Mouse (Mus musculus): ENCODE measurements around the gene 1810043G02Rik. TPM values are rescaled to one million over a fixed set of nuclear protein-coding genes. Genes with fewer than 3 reads are reported as not detected.

Gene 1810043G02Rik
- 0.72 TPM for polyA plus RNA-seq (2014; fragmentation: Illumina TruSeq; extraction: RNeasy Lipid Tissue Mini Kit (QIAGEN cat#74804); ENCODE audit: low read depth, low replicate concordance)

DNA sequence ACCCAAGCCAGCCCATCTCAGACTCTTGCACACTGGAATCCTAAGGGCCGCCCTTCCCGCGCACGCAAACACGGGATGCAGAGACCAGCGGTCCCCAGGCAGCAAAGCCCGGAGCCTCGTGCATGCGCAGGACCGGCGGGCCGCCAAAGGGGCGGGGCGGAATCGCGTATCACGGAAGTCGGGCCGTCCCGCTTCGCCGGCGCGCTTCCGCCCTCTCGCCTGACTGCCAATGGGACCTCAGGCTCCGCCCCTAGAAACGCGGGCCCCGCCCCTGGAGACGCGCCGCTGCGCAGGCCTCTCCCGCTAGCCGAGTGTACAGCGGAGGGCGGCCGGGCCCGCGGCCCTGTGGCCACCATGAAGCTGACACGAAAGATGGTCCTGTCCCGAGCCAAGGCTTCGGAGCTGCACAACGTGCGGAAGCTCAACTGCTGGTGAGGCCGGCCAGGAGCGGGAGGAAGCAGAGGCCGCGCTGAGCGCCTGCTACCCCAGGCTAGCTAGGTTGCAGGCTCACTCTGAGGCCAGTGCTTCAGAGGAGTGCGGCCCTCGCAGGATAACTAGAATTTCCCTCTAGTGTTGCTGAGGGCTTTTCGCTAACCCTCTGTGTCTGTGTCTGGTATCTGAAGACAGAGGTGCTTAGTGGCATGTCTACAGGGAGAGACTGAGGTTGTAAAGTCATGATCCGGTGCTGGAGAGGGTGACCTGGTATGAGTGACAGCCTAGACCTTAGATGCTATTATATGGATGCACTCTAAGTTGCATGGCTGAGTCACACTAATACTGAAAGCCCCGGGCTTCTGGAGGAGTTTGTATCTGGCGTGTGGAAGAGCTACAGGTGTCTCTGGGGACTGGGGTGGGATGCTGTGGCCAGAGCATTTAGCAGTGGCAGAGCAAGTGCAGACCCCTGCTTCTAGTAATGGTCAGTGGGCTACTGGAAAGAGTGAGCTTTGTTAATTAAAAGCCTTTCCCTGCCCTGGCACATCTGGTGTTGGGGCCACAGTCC, at the start of gene 1810043G02Rik:
TSS of gene 1810043G02Rik (plus strand) at position 174 of the 1,000 bp plus-strand sequence.

GRCm38 (mm10) chr10:77970481-77970880, 7.8 kb upstream of the 1810043G02Rik start, which contains the start of gene Trpm2:
Trpm2 (minus strand) TSS chr10:77970563.

DNA sequence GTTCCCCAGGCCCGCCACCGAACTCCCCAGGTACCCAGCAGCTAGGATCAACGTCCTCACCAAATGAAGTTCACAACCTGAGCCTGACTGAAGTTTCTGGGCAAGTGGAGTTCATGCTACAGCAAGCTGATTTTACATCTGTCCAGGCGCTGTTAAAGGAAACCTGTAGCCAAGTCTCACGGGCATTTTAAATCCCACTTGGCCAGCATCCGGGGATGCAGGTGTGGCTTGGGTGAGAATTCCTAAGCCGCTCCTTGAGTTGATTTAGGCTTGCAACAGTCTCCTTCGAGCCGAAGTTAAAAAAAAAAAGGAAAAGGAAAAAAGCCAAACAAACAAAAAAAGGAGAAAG, 31.6 kb downstream of the 1810043G02Rik start, which contains the start of gene Pfkl:
TSS of gene Pfkl (minus strand) at position 139 of the 349 bp plus-strand sequence.

Other genes with a start within 250 kb of the 1810043G02Rik start
- not detected for gene Gm18596, start 235.9 kb upstream of the 1810043G02Rik start, polyA plus RNA-seq (2014; fragmentation: Illumina TruSeq; extraction: RNeasy Lipid Tissue Mini Kit (QIAGEN cat#74804); ENCODE audit: low read depth, low replicate concordance)
- gene Gm9736, start 227.2 kb upstream of the 1810043G02Rik start, polyA plus RNA-seq (2014; fragmentation: Illumina TruSeq; extraction: RNeasy Lipid Tissue Mini Kit (QIAGEN cat#74804); ENCODE audit: low read depth, low replicate concordance) = not detected
- not detected for gene Gm3233, start 218.8 kb upstream of the 1810043G02Rik start, polyA plus RNA-seq (2014; fragmentation: Illumina TruSeq; extraction: RNeasy Lipid Tissue Mini Kit (QIAGEN cat#74804); ENCODE audit: low read depth, low replicate concordance)
- gene Gm3238, start 207.2 kb upstream of the 1810043G02Rik start, polyA plus RNA-seq (2014; fragmentation: Illumina TruSeq; extraction: RNeasy Lipid Tissue Mini Kit (QIAGEN cat#74804); ENCODE audit: low read depth, low replicate concordance) = not detected
- not detected for gene Gm7138, start 201.6 kb upstream of the 1810043G02Rik start, polyA plus RNA-seq (2014; fragmentation: Illumina TruSeq; extraction: RNeasy Lipid Tissue Mini Kit (QIAGEN cat#74804); ENCODE audit: low read depth, low replicate concordance)
- gene Gm3250, start 196.0 kb upstream of the 1810043G02Rik start, polyA plus RNA-seq (2014; fragmentation: Illumina TruSeq; extraction: RNeasy Lipid Tissue Mini Kit (QIAGEN cat#74804); ENCODE audit: low read depth, low replicate concordance) = not detected
- gene Gm7137, start 190.3 kb upstream of the 1810043G02Rik start, polyA plus RNA-seq (2014; fragmentation: Illumina TruSeq; extraction: RNeasy Lipid Tissue Mini Kit (QIAGEN cat#74804); ENCODE audit: low read depth, low replicate concordance) = not detected
- gene Gm9639, start 183.4 kb upstream of the 1810043G02Rik start, polyA plus RNA-seq (2014; fragmentation: Illumina TruSeq; extraction: RNeasy Lipid Tissue Mini Kit (QIAGEN cat#74804); ENCODE audit: low read depth, low replicate concordance) = not detected
- gene Gm19668, start 179.4 kb upstream of the 1810043G02Rik start, polyA plus RNA-seq (2014; fragmentation: Illumina TruSeq; extraction: RNeasy Lipid Tissue Mini Kit (QIAGEN cat#74804); ENCODE audit: low read depth, low replicate concordance) = not detected
- gene Gm9507, start 166.7 kb upstream of the 1810043G02Rik start, polyA plus RNA-seq (2014; fragmentation: Illumina TruSeq; extraction: RNeasy Lipid Tissue Mini Kit (QIAGEN cat#74804); ENCODE audit: low read depth, low replicate concordance) = not detected
- gene Gm2696, start 163.8 kb upstream of the 1810043G02Rik start, polyA plus RNA-seq (2014; fragmentation: Illumina TruSeq; extraction: RNeasy Lipid Tissue Mini Kit (QIAGEN cat#74804); ENCODE audit: low read depth, low replicate concordance) = not detected
- gene Krtap10-4, start 151.4 kb upstream of the 1810043G02Rik start, polyA plus RNA-seq (2014; fragmentation: Illumina TruSeq; extraction: RNeasy Lipid Tissue Mini Kit (QIAGEN cat#74804); ENCODE audit: low read depth, low replicate concordance) = not detected
- gene Krtap10-10, start 142.6 kb upstream of the 1810043G02Rik start, polyA plus RNA-seq (2014; fragmentation: Illumina TruSeq; extraction: RNeasy Lipid Tissue Mini Kit (QIAGEN cat#74804); ENCODE audit: low read depth, low replicate concordance) = not detected
- gene Gm36176, start 131.7 kb upstream of the 1810043G02Rik start, polyA plus RNA-seq (2014; fragmentation: Illumina TruSeq; extraction: RNeasy Lipid Tissue Mini Kit (QIAGEN cat#74804); ENCODE audit: low read depth, low replicate concordance) = not detected
- gene Gm10318, start 125.7 kb upstream of the 1810043G02Rik start, polyA plus RNA-seq (2014; fragmentation: Illumina TruSeq; extraction: RNeasy Lipid Tissue Mini Kit (QIAGEN cat#74804); ENCODE audit: low read depth, low replicate concordance) = not detected
- not detected for gene Gm3285, start 116.5 kb upstream of the 1810043G02Rik start, polyA plus RNA-seq (2014; fragmentation: Illumina TruSeq; extraction: RNeasy Lipid Tissue Mini Kit (QIAGEN cat#74804); ENCODE audit: low read depth, low replicate concordance)
- 15.8 TPM for gene Lrrc3, start 76.0 kb upstream of the 1810043G02Rik start, polyA plus RNA-seq (2014; fragmentation: Illumina TruSeq; extraction: RNeasy Lipid Tissue Mini Kit (QIAGEN cat#74804); ENCODE audit: low read depth, low replicate concordance)
- 1.7 TPM for gene Trpm2, start 8.0 kb upstream of the 1810043G02Rik start, polyA plus RNA-seq (2014; fragmentation: Illumina TruSeq; extraction: RNeasy Lipid Tissue Mini Kit (QIAGEN cat#74804); ENCODE audit: low read depth, low replicate concordance)
- 1.1 TPM for gene Pfkl, start 31.6 kb downstream of the 1810043G02Rik start, polyA plus RNA-seq (2014; fragmentation: Illumina TruSeq; extraction: RNeasy Lipid Tissue Mini Kit (QIAGEN cat#74804); ENCODE audit: low read depth, low replicate concordance)
- not detected for gene Dnmt3l, start 63.4 kb downstream of the 1810043G02Rik start, polyA plus RNA-seq (2014; fragmentation: Illumina TruSeq; extraction: RNeasy Lipid Tissue Mini Kit (QIAGEN cat#74804); ENCODE audit: low read depth, low replicate concordance)
- not detected for gene Aire, start 65.1 kb downstream of the 1810043G02Rik start, polyA plus RNA-seq (2014; fragmentation: Illumina TruSeq; extraction: RNeasy Lipid Tissue Mini Kit (QIAGEN cat#74804); ENCODE audit: low read depth, low replicate concordance)
- 0.48 TPM for gene Icosl, start 90.8 kb downstream of the 1810043G02Rik start, polyA plus RNA-seq (2014; fragmentation: Illumina TruSeq; extraction: RNeasy Lipid Tissue Mini Kit (QIAGEN cat#74804); ENCODE audit: low read depth, low replicate concordance)
- gene D10Jhu81e, start 191.3 kb downstream of the 1810043G02Rik start, polyA plus RNA-seq (2014; fragmentation: Illumina TruSeq; extraction: RNeasy Lipid Tissue Mini Kit (QIAGEN cat#74804); ENCODE audit: low read depth, low replicate concordance) = 34.9 TPM
- gene Pwp2, start 206.6 kb downstream of the 1810043G02Rik start, polyA plus RNA-seq (2014; fragmentation: Illumina TruSeq; extraction: RNeasy Lipid Tissue Mini Kit (QIAGEN cat#74804); ENCODE audit: low read depth, low replicate concordance) = 1.6 TPM

Measured in liver, adult 10 weeks (tissue).